Mouse (Mus musculus): ENCODE measurements around the gene Abhd14b.

The Abhd14b gene

GRCm38 (mm10) chr9:106429221-106430014, 17.8 kb upstream of the Abhd14b start, which contains the start of gene Rpl29:
Gene Rpl29, plus strand, starts transcription at chr9:106429454.
- DNase-seq (ENCODE audit: extremely low spot score) = peak; percentile 98

GRCm38 (mm10) chr9:106430015-106430264, 17.3 kb upstream of the Abhd14b start:
- no peak for DNase-seq (ENCODE audit: extremely low spot score)

GRCm38 (mm10) chr9:106433389-106433788, 13.9 kb upstream of the Abhd14b start:
- DNase-seq (ENCODE audit: extremely low spot score) = no peak

GRCm38 (mm10) chr9:106436566-106436965, 10.7 kb upstream of the Abhd14b start:
- no peak for DNase-seq (ENCODE audit: extremely low spot score)

GRCm38 (mm10) chr9:106442680-106443079, 4.6 kb upstream of the Abhd14b start:
- DNase-seq (ENCODE audit: extremely low spot score) = no peak

GRCm38 (mm10) chr9:106444836-106445235, 2.4 kb upstream of the Abhd14b start:
- DNase-seq (ENCODE audit: extremely low spot score) = no peak

- DNase-seq (ENCODE audit: extremely low spot score) = no peak
These were observed 692 bp downstream of the Abhd14b start for GRCm38 (mm10) chr9:106447951-106448350.

GRCm38 (mm10) chr9:106448498-106449031, 1.3 kb downstream of the Abhd14b start:
- peak; percentile 70 for DNase-seq (ENCODE audit: extremely low spot score)

- DNase-seq (ENCODE audit: extremely low spot score) = no peak
These were observed 2.7 kb downstream of the Abhd14b start for GRCm38 (mm10) chr9:106449947-106450346.

GRCm38 (mm10) chr9:106450661-106451060, 3.4 kb downstream of the Abhd14b start:
- peak; percentile 59 for DNase-seq (ENCODE audit: extremely low spot score)

- no peak for DNase-seq (ENCODE audit: extremely low spot score)
These were observed 4.0 kb downstream of the Abhd14b start for GRCm38 (mm10) chr9:106451298-106451697.

- DNase-seq (ENCODE audit: extremely low spot score) = no peak
These were observed 4.6 kb downstream of the Abhd14b start for GRCm38 (mm10) chr9:106451899-106452298.

GRCm38 (mm10) chr9:106452351-106452750, 5.1 kb downstream of the Abhd14b start:
- DNase-seq (ENCODE audit: extremely low spot score) = no peak

- peak; percentile 87 for DNase-seq (ENCODE audit: extremely low spot score)
These were observed 5.6 kb downstream of the Abhd14b start for GRCm38 (mm10) chr9:106452821-106453220.

GRCm38 (mm10) chr9:106453271-106454070, 6.2 kb downstream of the Abhd14b start, which contains the start of gene Pcbp4:
Gene Pcbp4, plus strand, starts transcription at chr9:106453291.
- DNase-seq (ENCODE audit: extremely low spot score) = peak; percentile 93

GRCm38 (mm10) chr9:106454071-106454761, 7.0 kb downstream of the Abhd14b start:
- peak; percentile 71 for DNase-seq (ENCODE audit: extremely low spot score)

GRCm38 (mm10) chr9:106454888-106455681, 7.8 kb downstream of the Abhd14b start:
- peak; percentile 78 for DNase-seq (ENCODE audit: extremely low spot score)

GRCm38 (mm10) chr9:106456325-106457162, 9.3 kb downstream of the Abhd14b start:
- peak; percentile 81 for DNase-seq (ENCODE audit: extremely low spot score)

- no peak for DNase-seq (ENCODE audit: extremely low spot score)
These were observed 9.9 kb downstream of the Abhd14b start for GRCm38 (mm10) chr9:106457163-106457559.

- DNase-seq (ENCODE audit: extremely low spot score) = no peak
These were observed 10.7 kb downstream of the Abhd14b start for GRCm38 (mm10) chr9:106457920-106458319.

All from embryo, embryonic 9.5 days (tissue).